Mouse (Mus musculus) liver, embryonic 14.5 days (tissue): ENCODE results near the gene Cdca7l.

Source experiments
- CTCF ChIP-seq: IDR thresholded peaks from 2 replicates; pipeline ENCODE4 v1.5.1; 2016; ENCODE audit warnings: antibody characterized with exemption, low read depth, control low read depth
- EP300 ChIP-seq: IDR thresholded peaks from 2 replicates; pipeline ENCODE4 v1.6.1; 2016; ENCODE audit warnings: antibody characterized with exemption, low read depth

- no peak for TF ChIP-seq CTCF
- no peak for TF ChIP-seq EP300
Observed at GRCm38 (mm10) chr12:117809327-117810017, 5.4 kb downstream of the Cdca7l start.
